Mouse (Mus musculus): ENCODE measurements around the gene Clic6. TPM values are rescaled to one million over a fixed set of nuclear protein-coding genes. Genes with fewer than 3 reads are reported as not detected.

The Clic6 gene
- total and polyA plus RNA-seq, 2 experiments from 2014 or later, result 0.70 to 3.5 TPM

- DNase-seq (ENCODE audit: low spot score) (peak; percentile 42), ATAC-seq (ENCODE audit: low FRiP score) (no peak)
- 0 out of 2 replicates have a peak, but pooled peaks cover 3% of the 10 kb centered on the region for H3K27me3 ChIP-seq (ENCODE audit: insufficient read depth, low read length)
- no peaks in the 10 kb centered on the region for H3K9me3 ChIP-seq (ENCODE audit: low read length)
- peak overlapping the region; percentile 83 for H3K4me3 ChIP-seq (ENCODE audit: low read depth, low read length)
- H3K4me2 ChIP-seq (ENCODE audit: low read depth, low read length, poor library complexity, severe bottlenecking), result peak overlapping the region; percentile 69
- H3K27ac ChIP-seq (ENCODE audit: low read depth, low read length), result no peak overlapping the region
- H3K4me1 ChIP-seq (ENCODE audit: insufficient read depth, low read length), result peaks cover 14% of the 10 kb centered on the region
- peak overlapping the region; percentile 87; the same call in 1 of the 2 replicates for H3K9ac ChIP-seq (replicated peaks; ENCODE audit: low read length, poor library complexity, severe bottlenecking)
- TF ChIP-seq CTCF (IDR thresholded peaks at IDR 0.05), result no peak
- no peaks in the 10 kb centered on the region for H3K36me3 ChIP-seq (ENCODE audit: insufficient read depth, low read length)
- 20% methylated on average over 14 of the region's 14 CpGs for WGBS
These were observed 21.1 kb upstream of the Clic6 start for GRCm38 (mm10) chr16:92464390-92464972.

GRCm38 (mm10) chr16:92465226-92465625 lies 20.3 kb upstream of the Clic6 start:
- H3K9ac ChIP-seq (replicated peaks; ENCODE audit: low read length, poor library complexity, severe bottlenecking), result peak overlapping the region; percentile 87
- ATAC-seq (ENCODE audit: low FRiP score), result no peak
- no peaks in the 10 kb centered on the region for H3K36me3 ChIP-seq (ENCODE audit: insufficient read depth, low read length)
- peaks cover 14% of the 10 kb centered on the region for H3K4me1 ChIP-seq (ENCODE audit: insufficient read depth, low read length)
- peak overlapping the region; percentile 81 for H3K27ac ChIP-seq (ENCODE audit: low read depth, low read length)
- H3K27me3 ChIP-seq (ENCODE audit: insufficient read depth, low read length), result 0 out of 2 replicates have a peak, but pooled peaks cover 3% of the 10 kb centered on the region
- WGBS, result 2% methylated on average over 10 of the region's 10 CpGs
- peak; percentile 33 for DNase-seq (ENCODE audit: low spot score)
- peak overlapping the region; percentile 83 for H3K4me3 ChIP-seq (ENCODE audit: low read depth, low read length)
- TF ChIP-seq CTCF (IDR thresholded peaks at IDR 0.05), result no peak
- H3K4me2 ChIP-seq (ENCODE audit: low read depth, low read length, poor library complexity, severe bottlenecking), result peak overlapping the region; percentile 69
- H3K9me3 ChIP-seq (ENCODE audit: low read length), result no peaks in the 10 kb centered on the region

- peaks cover 14% of the 10 kb centered on the region for H3K4me1 ChIP-seq (ENCODE audit: insufficient read depth, low read length)
- TF ChIP-seq CTCF (IDR thresholded peaks at IDR 0.05), result peak; percentile 37
- peak overlapping the region; percentile 87 for H3K9ac ChIP-seq (replicated peaks; ENCODE audit: low read length, poor library complexity, severe bottlenecking)
- no peaks in the 10 kb centered on the region for H3K36me3 ChIP-seq (ENCODE audit: insufficient read depth, low read length)
- H3K27me3 ChIP-seq (ENCODE audit: insufficient read depth, low read length), result 0 out of 2 replicates have a peak, but pooled peaks cover 3% of the 10 kb centered on the region
- DNase-seq (ENCODE audit: low spot score) (peak; percentile 100), ATAC-seq (ENCODE audit: low FRiP score) (peak; percentile 98)
- under 1% methylated on average over 74 of the region's 94 CpGs for WGBS
- peak overlapping the region; percentile 69 for H3K4me2 ChIP-seq (ENCODE audit: low read depth, low read length, poor library complexity, severe bottlenecking)
- no peaks in the 10 kb centered on the region for H3K9me3 ChIP-seq (ENCODE audit: low read length)
- H3K4me3 ChIP-seq (ENCODE audit: low read depth, low read length), result peak overlapping the region; percentile 83
- H3K27ac ChIP-seq (ENCODE audit: low read depth, low read length), result peak overlapping the region; percentile 81
These were observed 19.7 kb upstream of the Clic6 start for GRCm38 (mm10) chr16:92465642-92466526.

- WGBS, result 78% methylated on average over 5 of the region's 5 CpGs
- Histone ChIP-seq H3K36me3 (ENCODE audit: insufficient read depth, low read length) (no peaks in the 10 kb centered on the region), H3K27me3 (ENCODE audit: insufficient read depth, low read length) (0 out of 2 replicates have a peak, but pooled peaks cover 3% of the 10 kb centered on the region), H3K9me3 (ENCODE audit: low read length) (no peaks in the 10 kb centered on the region), H3K27ac (ENCODE audit: low read depth, low read length) (no peak overlapping the region), H3K4me2 (ENCODE audit: low read depth, low read length, poor library complexity, severe bottlenecking) (no peak overlapping the region), H3K4me1 (ENCODE audit: insufficient read depth, low read length) (peaks cover 14% of the 10 kb centered on the region), H3K9ac (replicated peaks; ENCODE audit: low read length, poor library complexity, severe bottlenecking) (no peak overlapping the region), H3K4me3 (ENCODE audit: low read depth, low read length) (no peak overlapping the region)
- DNase-seq (ENCODE audit: low spot score), result no peak
- peak; percentile 37; the same call in 1 of the 2 replicates for TF ChIP-seq CTCF (IDR thresholded peaks at IDR 0.05)
- ATAC-seq (ENCODE audit: low FRiP score), result no peak
These were observed 18.5 kb upstream of the Clic6 start for GRCm38 (mm10) chr16:92467041-92467440.

- no peak for TF ChIP-seq CTCF (IDR thresholded peaks at IDR 0.05)
- 78% methylated on average over 14 of the region's 14 CpGs for WGBS
- Histone ChIP-seq H3K36me3 (ENCODE audit: insufficient read depth, low read length) (no peaks in the 10 kb centered on the region), H3K4me2 (ENCODE audit: low read depth, low read length, poor library complexity, severe bottlenecking) (no peak overlapping the region), H3K27me3 (ENCODE audit: insufficient read depth, low read length) (0 out of 2 replicates have a peak, but pooled peaks cover 3% of the 10 kb centered on the region), H3K4me1 (ENCODE audit: insufficient read depth, low read length) (peaks cover 12% of the 10 kb centered on the region), H3K9me3 (ENCODE audit: low read length) (no peaks in the 10 kb centered on the region), H3K27ac (ENCODE audit: low read depth, low read length) (no peak overlapping the region), H3K9ac (replicated peaks; ENCODE audit: low read length, poor library complexity, severe bottlenecking) (no peak overlapping the region), H3K4me3 (ENCODE audit: low read depth, low read length) (no peak overlapping the region)
- no peak for ATAC-seq (ENCODE audit: low FRiP score)
- DNase-seq (ENCODE audit: low spot score), result no peak
These were observed 17.1 kb upstream of the Clic6 start for GRCm38 (mm10) chr16:92468459-92468858.

All from midbrain, postnatal 0 days (tissue).